ENCODE assay signal across 10 mouse cellular contexts in the genomic region with DNA sequence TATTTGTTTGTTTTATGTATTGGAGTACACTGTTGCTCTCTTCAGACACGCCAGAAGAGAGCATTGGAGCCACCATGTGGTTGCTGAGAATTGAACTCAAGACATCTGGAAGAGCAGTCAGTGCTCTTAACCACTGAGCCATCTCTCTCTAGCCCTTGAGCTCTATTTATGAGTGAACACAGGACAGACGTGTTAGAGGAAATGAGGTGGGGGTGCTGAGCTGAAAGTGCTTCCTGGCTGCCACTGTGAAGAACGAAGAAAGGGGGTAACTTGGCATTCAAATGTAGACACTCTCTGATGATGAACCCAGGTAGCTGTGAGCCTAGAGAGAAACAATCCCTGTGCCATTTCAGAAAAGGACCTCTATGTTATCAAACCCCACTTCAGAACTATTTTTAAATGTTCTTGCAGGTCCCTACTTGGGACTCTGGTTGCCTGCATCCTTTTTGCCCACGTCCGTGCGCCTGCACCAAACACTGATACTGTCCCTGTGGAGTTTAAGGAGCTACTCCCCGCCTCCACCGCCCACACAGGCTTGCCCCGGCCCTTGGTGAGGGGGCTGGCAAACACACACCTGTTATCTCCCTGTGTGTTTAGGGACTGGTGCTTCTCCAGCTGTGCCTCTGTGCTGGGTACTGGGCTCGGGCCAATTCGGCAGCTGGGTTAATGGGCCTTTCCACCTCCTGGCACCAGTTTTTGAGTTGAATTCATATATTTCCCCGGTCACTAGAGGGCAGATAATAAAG. TPM values are rescaled to one million over a fixed set of nuclear protein-coding genes. Genes with fewer than 3 reads are reported as not detected.
DNase-seq lines count a peak whose midpoint lies in the region; ATAC-seq and TF ChIP-seq lines count a peak whose summit lies in the region.
"Had no signal": no experiment of that assay in that cellular context is flagged by ENCODE, and none has a peak within 500 bp of the region (broad histone marks: within the 10 kb centered on the region; RNA-seq: fewer than 3 reads in every experiment).

No protein-coding gene starts in this region.

- no peak for TF ChIP-seq EP300 in heart, postnatal 0 days (IDR thresholded peaks at IDR 0.05; ENCODE audit: low read depth)

- no peak overlapping the region for H3K4me3 ChIP-seq in embryonic facial prominence, embryonic 14.5 days (ENCODE audit: low read depth, low read length)
- no peak overlapping the region for H3K4me3 ChIP-seq in embryonic facial prominence, embryonic 10.5 days
- no peak overlapping the region for H3K4me3 ChIP-seq in heart, postnatal 0 days (ENCODE audit: low read depth, low read length)
- H3K4me3 ChIP-seq in midbrain, embryonic 16.5 days (ENCODE audit: low read depth, low read length) = no peak overlapping the region
- H3K4me3 ChIP-seq: embryonic facial prominence, embryonic 12.5 days had no signal

- H3K9me3 ChIP-seq in embryonic facial prominence, embryonic 14.5 days (ENCODE audit: control insufficient read depth, low read length) = no peaks in the 10 kb centered on the region
- H3K9me3 ChIP-seq in embryonic facial prominence, embryonic 10.5 days = no peaks in the 10 kb centered on the region
- H3K9me3 ChIP-seq in heart, postnatal 0 days (replicated peaks; ENCODE audit: control insufficient read depth, low read length) = no peaks in the 10 kb centered on the region
- H3K9me3 ChIP-seq in midbrain, embryonic 16.5 days (replicated peaks; ENCODE audit: control insufficient read depth, low read length, poor library complexity, severe bottlenecking) = no peaks in the 10 kb centered on the region
- H3K9me3 ChIP-seq: embryonic facial prominence, embryonic 12.5 days had no signal

- H3K4me1 ChIP-seq in embryonic facial prominence, embryonic 14.5 days (ENCODE audit: control insufficient read depth, insufficient read depth, low read length) = peaks cover 15% of the 10 kb centered on the region
- H3K4me1 ChIP-seq in embryonic facial prominence, embryonic 10.5 days = peaks cover 17% of the 10 kb centered on the region
- peaks cover 25% of the 10 kb centered on the region for H3K4me1 ChIP-seq in heart, postnatal 0 days (ENCODE audit: control insufficient read depth, insufficient read depth)
- H3K4me1 ChIP-seq in midbrain, embryonic 16.5 days (ENCODE audit: control insufficient read depth, insufficient read depth, low read length) = peaks cover 16% of the 10 kb centered on the region

- WGBS in embryonic facial prominence, embryonic 14.5 days = 57% methylated on average over 12 of the region's 12 CpGs
- WGBS in embryonic facial prominence, embryonic 10.5 days = 62% methylated on average over 12 of the region's 12 CpGs
- WGBS in heart, postnatal 0 days = 21% methylated on average over 12 of the region's 12 CpGs
- 51% methylated on average over 12 of the region's 12 CpGs for WGBS in midbrain, embryonic 16.5 days

- H3K27ac ChIP-seq in embryonic facial prominence, embryonic 14.5 days (replicated peaks; ENCODE audit: low read depth, low read length) = no peak overlapping the region
- H3K27ac ChIP-seq in embryonic facial prominence, embryonic 10.5 days (replicated peaks) = no peak overlapping the region
- H3K27ac ChIP-seq in heart, postnatal 0 days (ENCODE audit: low read depth) = peak overlapping the region; percentile 44
- peak overlapping the region; percentile 43; the same call in 1 of the 2 replicates for H3K27ac ChIP-seq in midbrain, embryonic 16.5 days (ENCODE audit: low read length)
- H3K27ac ChIP-seq: embryonic facial prominence, embryonic 12.5 days had no signal

- ATAC-seq in embryonic facial prominence, embryonic 14.5 days (ENCODE audit: low read depth) = peak; percentile 42; the same call in 1 of the 2 replicates
- ATAC-seq in heart, postnatal 0 days (ENCODE audit: insufficient read depth, low read depth) = peak; percentile 69
- no peak for ATAC-seq in midbrain, embryonic 16.5 days

- H3K36me3 ChIP-seq in embryonic facial prominence, embryonic 14.5 days (ENCODE audit: control insufficient read depth, insufficient read depth, low read length) = no peaks in the 10 kb centered on the region
- no peaks in the 10 kb centered on the region for H3K36me3 ChIP-seq in embryonic facial prominence, embryonic 10.5 days (replicated peaks)
- H3K36me3 ChIP-seq in heart, postnatal 0 days (replicated peaks; ENCODE audit: control insufficient read depth, insufficient read depth, low read length) = no peaks in the 10 kb centered on the region
- H3K36me3 ChIP-seq in midbrain, embryonic 16.5 days (ENCODE audit: control insufficient read depth, insufficient read depth, low read length) = no peaks in the 10 kb centered on the region
- H3K36me3 ChIP-seq: embryonic facial prominence, embryonic 12.5 days had no signal

- 0 out of 2 replicates have a peak, but pooled peaks cover 4% of the 10 kb centered on the region for H3K27me3 ChIP-seq in embryonic facial prominence, embryonic 14.5 days (replicated peaks; ENCODE audit: control insufficient read depth, insufficient read depth, low read length)
- H3K27me3 ChIP-seq in embryonic facial prominence, embryonic 10.5 days (replicated peaks; ENCODE audit: low read depth, poor library complexity, severe bottlenecking) = peaks cover 52% of the 10 kb centered on the region
- no peaks in the 10 kb centered on the region for H3K27me3 ChIP-seq in heart, postnatal 0 days (ENCODE audit: control insufficient read depth, insufficient read depth, low read length)
- peaks cover 7% of the 10 kb centered on the region; the same call in 1 of the 2 replicates for H3K27me3 ChIP-seq in midbrain, embryonic 16.5 days (ENCODE audit: control insufficient read depth, insufficient read depth, low read depth, low read length)

- no peak overlapping the region for H3K9ac ChIP-seq in embryonic facial prominence, embryonic 14.5 days (ENCODE audit: low read depth, low read length)
- no peak overlapping the region for H3K9ac ChIP-seq in heart, postnatal 0 days (replicated peaks; ENCODE audit: low read depth, low read length)
- H3K9ac ChIP-seq in midbrain, embryonic 16.5 days (ENCODE audit: low read depth, low read length) = no peak overlapping the region
- H3K9ac ChIP-seq: embryonic facial prominence, embryonic 12.5 days had no signal

- peak; percentile 63 for DNase-seq in embryonic facial prominence, embryonic 14.5 days (ENCODE audit: low spot score)
- DNase-seq in embryonic facial prominence, embryonic 10.5 days (ENCODE audit: low spot score) = no peak
- peak; percentile 37 for DNase-seq in CD4-positive helper T cell, adult 2 months (ENCODE audit: low read depth, low spot score)
- peak; percentile 51 for DNase-seq in heart, postnatal 0 days (ENCODE audit: low spot score)
- no peak for DNase-seq in adrenal gland, postnatal 14 days
- no peak for DNase-seq in layer of hippocampus, adult 9-10 months (ENCODE audit: low spot score)
- DNase-seq in c-Kit-positive CD71-positive TER-119-positive erythroid progenitor cells, embryonic 14.5 days (ENCODE audit: low spot score) = no peak
- DNase-seq: kidney, postnatal 36 days had no signal

- no peak overlapping the region for H3K4me2 ChIP-seq in embryonic facial prominence, embryonic 14.5 days (ENCODE audit: low read depth, low read length)
- peak overlapping the region; percentile 48 for H3K4me2 ChIP-seq in heart, postnatal 0 days (ENCODE audit: low read depth, low read length)
- no peak overlapping the region for H3K4me2 ChIP-seq in midbrain, embryonic 16.5 days (ENCODE audit: low read length)

- 0 out of 2 replicates have a peak, but pooled peaks have one; percentile 1 for TF ChIP-seq CTCF in heart, postnatal 0 days (IDR thresholded peaks at IDR 0.05; ENCODE audit: low read depth)

RNA-seq across cellular contexts. Expression of gene Cdhr3, which starts 58.2 kb away (rescaled TPM):
- polyA plus RNA-seq in embryonic facial prominence, embryonic 14.5 days (2014; fragmentation: Nextera tagmentation; extraction: Ambion mirVana) = 1.5 and 1.6 TPM in 2 replicates
- polyA plus RNA-seq in embryonic facial prominence, embryonic 10.5 days (2016; fragmentation: Nextera tagmentation; extraction: Ambion mirVana) = not detected in 2 replicates
- 1.5 TPM in 1 of 2 replicates, not detected in the other for total RNA-seq in heart, postnatal 0 days (2014; rRNA removed; ENCODE audit: low replicate concordance)
- 0.73 and 1.2 TPM in 2 replicates for polyA plus RNA-seq in heart, postnatal 0 days (2015; fragmentation: Nextera tagmentation; extraction: Ambion mirVana)
- polyA plus RNA-seq in midbrain, embryonic 16.5 days (2015; fragmentation: Nextera tagmentation; extraction: Ambion mirVana) = 0.51 and 0.56 TPM in 2 replicates
- not detected in 2 replicates for total RNA-seq in adrenal gland, postnatal 14 days (2021)
- polyA plus RNA-seq: embryonic facial prominence, embryonic 12.5 days had no signal

Comparison
In these comparisons a context has a peak if more than half of its experiments do, and no peak if none do; other contexts are left out.
1. DNase-seq: peak in embryonic facial prominence, embryonic 14.5 days (single experiment), CD4-positive helper T cell, adult 2 months (single experiment) and heart, postnatal 0 days (single experiment); none in embryonic facial prominence, embryonic 10.5 days (single experiment), adrenal gland, postnatal 14 days (single experiment), layer of hippocampus, adult 9-10 months (single experiment) and c-Kit-positive CD71-positive TER-119-positive erythroid progenitor cells, embryonic 14.5 days (single experiment).
2. H3K27ac ChIP-seq: peak in heart, postnatal 0 days (single experiment) and midbrain, embryonic 16.5 days (single experiment); none in embryonic facial prominence, embryonic 14.5 days (single experiment) and embryonic facial prominence, embryonic 10.5 days (single experiment).